Mouse (Mus musculus) testis, adult 2 months (tissue): ENCODE results near the gene Sprr3.

Source experiments
- CTCF ChIP-seq: fragments of 200-500 bp; IDR thresholded peaks from 2 replicates; pipeline ENCODE4 v1.5.1; 2012; ENCODE audit warnings: low read depth, mild to moderate bottlenecking, inconsistent platforms, low read length, moderate library complexity; ENCODE audit not compliant: control insufficient read depth, insufficient read depth, insufficient replicate concordance
- POLR2A ChIP-seq: fragments of 200-500 bp; IDR thresholded peaks from 2 replicates; pipeline ENCODE4 v1.6.1; 2012; ENCODE audit warnings: low read depth, mild to moderate bottlenecking, inconsistent platforms, low read length, moderate library complexity; ENCODE audit not compliant: control insufficient read depth

- no peak for TF ChIP-seq CTCF
- no peak for TF ChIP-seq POLR2A
These were observed 41.9 kb upstream of the Sprr3 start, which contains the start of gene Sprr4 for GRCm38 (mm10) chr3:92500393-92500792.
